Mouse (Mus musculus): ENCODE data around the gene Akt3.

DNA sequence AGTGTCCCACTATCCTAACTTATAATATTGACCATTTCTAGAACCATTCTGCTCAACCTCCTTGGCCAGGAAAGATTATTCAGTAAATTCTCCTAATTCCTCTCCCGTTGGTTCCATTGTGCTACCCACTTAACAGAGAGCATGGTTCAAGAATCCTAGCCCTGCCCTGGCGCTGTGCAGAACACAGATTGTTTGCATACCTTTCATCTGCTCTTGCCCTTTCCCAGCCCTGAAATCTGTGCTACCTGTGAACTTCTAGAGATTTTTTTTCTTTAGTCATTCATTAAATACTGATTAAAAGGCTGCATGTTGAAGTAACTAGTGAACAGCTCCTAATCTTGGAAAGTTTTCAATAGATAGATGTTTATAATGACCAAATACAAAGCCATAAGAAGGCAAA lies 19.6 kb downstream of the Akt3 start:
- TF ChIP-seq CTCF (conservative IDR thresholded peaks at IDR 0.05; ENCODE audit: low read length) (no peak), POU5F1 (IDR thresholded peaks at IDR 0.05; ENCODE audit: borderline replicate concordance, low read length) (no peak), NANOG (IDR thresholded peaks at IDR 0.05; ENCODE audit: borderline replicate concordance, low read length) (no peak)

All from E14TG2a.4 (cell line).